Mouse (Mus musculus) gonadal fat pad, adult 2 months (tissue): ENCODE measurements around the gene Crip1. TPM values are rescaled to one million over a fixed set of nuclear protein-coding genes. Genes with fewer than 3 reads are reported as not detected.
"Not testable (repeated sequence)": the region's sequence is repeated elsewhere in the genome, so short reads cannot be mapped to it uniquely, and the experiment has no call there.

Source experiments
- DNase-seq: peaks from one replicate; pipeline ENCODE4 v3.0.0-alpha.2; 2012; ENCODE audit warnings: low read depth
- polyA plus RNA-seq: library from polyadenylated mRNA; depleted of rRNA; stranded (reverse); fragments of >200 nt; gene quantifications from 2 replicates; pipeline ENCODE4 v1.2.3, GENCODE M21; 2012; rRNA removed

Gene Crip1
- polyA plus RNA-seq, 1 experiment = 9,197 TPM

GRCm38 (mm10) chr12:113181020-113181419, 34.9 kb downstream of the Crip1 start:
- DNase-seq = no peak

- DNase-seq = no peak
Measured at GRCm38 (mm10) chr12:113184945-113185344, 38.8 kb downstream of the Crip1 start.

GRCm38 (mm10) chr12:113185442-113186291, 39.6 kb downstream of the Crip1 start, which contains the start of gene Tmem121:
Gene Tmem121 (plus strand): TSS chr12:113185930.
- no peak for DNase-seq

DNA sequence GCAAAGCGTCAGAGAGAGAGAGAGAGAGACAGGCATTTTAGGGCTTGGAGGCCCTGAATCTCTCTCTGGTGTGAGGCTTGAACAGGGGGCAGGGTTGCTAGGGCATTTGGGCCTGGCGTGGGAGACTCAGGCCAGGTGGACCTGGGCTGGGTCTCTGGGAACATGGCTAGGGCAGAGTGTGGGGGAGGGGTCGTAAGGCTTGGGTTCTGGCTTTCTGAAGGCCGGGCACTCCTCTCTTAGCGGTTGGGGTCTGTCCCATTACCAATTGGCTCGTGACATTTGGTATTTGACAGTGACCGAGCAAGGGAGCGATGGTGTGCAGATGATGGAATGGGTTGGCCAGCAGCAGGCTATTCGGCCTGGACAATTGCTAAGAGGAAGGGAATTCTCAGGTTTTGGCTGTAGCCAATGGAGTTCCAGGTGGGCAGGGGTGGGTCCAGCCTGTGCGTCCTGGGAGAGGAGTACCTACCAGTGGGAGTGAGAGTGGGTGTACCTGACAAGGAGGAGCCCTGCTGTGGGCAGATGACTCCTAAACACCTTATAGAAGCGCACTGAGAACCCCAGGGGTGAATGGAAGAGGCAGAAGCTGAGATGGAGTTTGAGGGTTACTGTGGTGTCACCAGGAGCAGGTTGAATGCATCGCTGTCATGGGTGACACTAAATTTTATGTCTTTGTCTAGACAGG, 40.4 kb downstream of the Crip1 start:
- no peak for DNase-seq

- DNase-seq = no peak
Measured at GRCm38 (mm10) chr12:113187011-113187375, 40.9 kb downstream of the Crip1 start.

DNA sequence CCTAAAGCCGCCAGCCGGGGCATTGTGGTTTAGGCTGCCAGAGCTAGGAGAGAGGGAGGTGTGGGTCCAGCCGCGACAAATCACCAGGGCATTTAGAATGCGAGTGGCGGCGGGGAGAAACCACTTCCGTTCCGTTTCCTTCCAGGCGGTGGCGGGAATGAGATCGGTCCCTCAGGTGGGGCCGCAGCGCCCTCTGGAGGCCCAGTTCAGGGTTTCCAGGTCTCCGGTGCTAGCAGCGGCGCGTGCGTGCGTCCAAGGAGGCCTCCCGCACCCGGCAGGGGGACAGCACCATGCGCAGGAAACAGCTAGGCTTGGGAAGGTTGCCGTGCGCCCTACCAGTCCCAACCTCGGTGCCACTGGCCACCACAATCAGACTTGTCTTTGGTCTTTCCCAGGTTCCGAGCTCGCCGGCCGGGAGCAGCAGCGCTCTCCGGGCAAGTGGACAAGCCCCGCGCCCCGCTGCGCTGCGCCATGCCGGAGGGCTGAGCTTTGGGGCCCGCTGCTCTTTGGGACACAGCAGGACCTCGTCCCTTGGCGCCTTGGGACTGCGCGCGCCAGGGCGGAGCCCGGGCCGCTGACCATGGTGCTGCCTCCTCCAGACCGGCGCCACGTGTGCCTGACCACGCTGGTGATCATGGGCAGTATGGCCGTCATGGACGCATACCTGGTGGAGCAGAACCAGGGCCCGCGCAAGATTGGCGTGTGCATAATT, 41.6 kb downstream of the Crip1 start:
- DNase-seq = no peak

- DNase-seq = no peak
Measured at GRCm38 (mm10) chr12:113188349-113189055, 42.4 kb downstream of the Crip1 start.

- DNase-seq = no peak
Measured at GRCm38 (mm10) chr12:113193423-113193822, 47.3 kb downstream of the Crip1 start.

DNA sequence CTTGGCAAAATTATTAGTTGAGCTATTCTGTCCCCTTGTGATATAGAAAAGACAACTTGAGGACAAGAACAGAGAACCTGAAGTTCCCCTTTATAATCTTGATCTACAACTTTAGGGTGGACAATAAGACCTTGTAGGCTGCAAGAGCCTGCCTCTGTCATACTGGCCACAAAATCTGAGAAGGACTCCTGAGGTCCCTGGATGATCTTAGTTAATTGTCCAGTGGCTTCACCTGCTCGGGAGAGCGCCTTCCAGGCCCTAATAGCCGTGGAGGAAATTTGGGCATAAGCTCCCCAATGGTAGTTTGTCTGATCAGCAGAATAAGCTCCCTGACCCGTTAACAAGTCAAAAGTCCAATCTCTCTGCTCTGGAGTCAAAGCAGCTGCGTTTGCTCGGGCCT, 53.0 kb downstream of the Crip1 start:
- DNase-seq = not testable (repeated sequence)

GRCm38 (mm10) chr12:113201301-113201700, 55.2 kb downstream of the Crip1 start:
- DNase-seq = no peak

GRCm38 (mm10) chr12:113202008-113202407, 55.9 kb downstream of the Crip1 start:
- DNase-seq = no peak

Other genes with a start within 250 kb of the Crip1 start
- gene Jag2, start 216.5 kb upstream of the Crip1 start, polyA plus RNA-seq = 39.4 and 46.9 TPM in 2 replicates
- 47.3 and 51.0 TPM in 2 replicates for gene Nudt14, start 204.2 kb upstream of the Crip1 start, polyA plus RNA-seq
- 25.7 and 41.8 TPM in 2 replicates for gene Btbd6, start 169.8 kb upstream of the Crip1 start, polyA plus RNA-seq
- gene Brf1, start 145.6 kb upstream of the Crip1 start, polyA plus RNA-seq = 66.2 and 80.9 TPM in 2 replicates
- 39.0 and 39.1 TPM in 2 replicates for gene Pacs2, start 131.8 kb upstream of the Crip1 start, polyA plus RNA-seq
- 1.1 and 2.4 TPM in 2 replicates for gene Tex22, start 71.8 kb upstream of the Crip1 start, polyA plus RNA-seq
- 52.1 and 58.6 TPM in 2 replicates for gene Mta1, start 48.0 kb upstream of the Crip1 start, polyA plus RNA-seq
- 250 and 281 TPM in 2 replicates for gene Crip2, start 6.1 kb upstream of the Crip1 start, polyA plus RNA-seq
- gene Tedc1, start 10.1 kb downstream of the Crip1 start, polyA plus RNA-seq = 4.5 and 4.6 TPM in 2 replicates
- gene Tmem121, start 39.6 kb downstream of the Crip1 start, polyA plus RNA-seq = 0.89 and 1.0 TPM in 2 replicates